Mouse (Mus musculus) spleen, adult 2 months (tissue): ENCODE measurements around the gene Vps72. TPM values are rescaled to one million over a fixed set of nuclear protein-coding genes. Genes with fewer than 3 reads are reported as not detected.
"Not testable (repeated sequence)": the region's sequence is repeated elsewhere in the genome, so short reads cannot be mapped to it uniquely, and the experiment has no call there.

Experiments
- DNase-seq, 2 experiments: peaks; one replicate each; pipeline versions ENCODE4 v3.0.0 to v3.0.0-alpha.2; 2012 to 2021; ENCODE audit warnings: low spot score in 2 of 2, low read depth in 1 of 2
- H3K27ac ChIP-seq: fragments of 200-500 bp; 2 replicates; pipeline ENCODE4 v1.5.1; 2012; ENCODE audit warnings: low read length, inconsistent platforms; ENCODE audit not compliant: insufficient read depth
- H3K27me3 ChIP-seq: fragments of 200-500 bp; 2 replicates; pipeline ENCODE4 v1.6.1; 2012; ENCODE audit warnings: mild to moderate bottlenecking, moderate library complexity, low read length, inconsistent platforms; ENCODE audit not compliant: control insufficient read depth, insufficient read depth
- H3K36me3 ChIP-seq: fragments of 200-500 bp; 2 replicates; pipeline ENCODE4 v1.6.1; 2012; ENCODE audit warnings: mild to moderate bottlenecking, low read length, inconsistent platforms; ENCODE audit not compliant: control insufficient read depth, insufficient read depth
- H3K4me1 ChIP-seq: fragments of 200-500 bp; 2 replicates; pipeline ENCODE4 v1.6.1; 2011; ENCODE audit warnings: inconsistent platforms; ENCODE audit not compliant: control insufficient read depth, insufficient read depth, insufficient read length
- H3K4me3 ChIP-seq: fragments of 200-500 bp; 2 replicates; pipeline ENCODE4 v1.5.1; 2011; ENCODE audit warnings: mild to moderate bottlenecking, inconsistent platforms; ENCODE audit not compliant: insufficient read depth, insufficient read length; ENCODE audit errors: extremely low read depth
- CTCF ChIP-seq: fragments of 200-500 bp; IDR thresholded peaks from 2 replicates; pipeline ENCODE4 v1.5.1; 2011; ENCODE audit warnings: mild to moderate bottlenecking, inconsistent platforms; ENCODE audit not compliant: insufficient read depth, insufficient read length, insufficient replicate concordance; ENCODE audit errors: extremely low read depth
- POLR2A ChIP-seq: fragments of 200-500 bp; IDR thresholded peaks from 2 replicates; pipeline ENCODE4 v1.6.1; 2011; ENCODE audit warnings: low read depth, low read length, inconsistent platforms
- WGBS: fragments of 180-500 bp; shearing (Covaris S2); methylation state at CpG from one replicate; pipeline ENCODE4 v1.1.7; 2018; 5-methylcytosine and 5-hydroxymethylcytosine counted together
- polyA plus RNA-seq: library from polyadenylated mRNA; depleted of rRNA; stranded (reverse); fragments of >200 nt; gene quantifications from 2 replicates; pipeline ENCODE4 v1.2.3, GENCODE M21; 2012

The Vps72 gene
- polyA plus RNA-seq, 1 experiment, result 36.3 TPM

DNA sequence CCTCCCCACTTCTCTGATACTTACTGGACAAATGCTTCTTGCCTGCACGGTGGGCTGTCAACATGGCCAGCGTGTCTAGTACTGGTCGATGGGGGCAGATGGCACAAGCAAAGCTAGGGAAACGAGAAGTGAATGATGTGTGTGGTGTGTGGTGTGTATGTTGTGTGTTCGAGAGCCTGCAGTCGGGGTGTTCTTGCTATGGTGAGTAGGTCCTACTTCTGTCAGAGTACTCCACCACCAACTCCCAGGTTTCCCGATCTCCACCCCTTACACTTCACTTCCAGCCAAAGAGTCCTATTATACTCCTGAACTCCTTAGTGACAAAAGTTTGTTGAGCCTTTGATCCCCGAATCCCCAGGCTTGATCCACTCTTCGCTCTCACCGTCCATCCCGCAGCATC lies 22.4 kb downstream of the Vps72 start:
- WGBS, result 61% methylated on average over 11 of the region's 11 CpGs
- TF ChIP-seq POLR2A (no peak), CTCF (no peak)
- DNase-seq, result no peak
- peaks cover 22% of the 10 kb centered on the region for H3K4me1 ChIP-seq
- H3K27me3 ChIP-seq, result no peaks in the 10 kb centered on the region
- H3K27ac ChIP-seq, result no peak overlapping the region; the same call in 1 of the 2 replicates
- peak overlapping the region; percentile 89 for H3K4me3 ChIP-seq
- peaks cover 5% of the 10 kb centered on the region; the same call in 1 of the 2 replicates for H3K36me3 ChIP-seq

DNA sequence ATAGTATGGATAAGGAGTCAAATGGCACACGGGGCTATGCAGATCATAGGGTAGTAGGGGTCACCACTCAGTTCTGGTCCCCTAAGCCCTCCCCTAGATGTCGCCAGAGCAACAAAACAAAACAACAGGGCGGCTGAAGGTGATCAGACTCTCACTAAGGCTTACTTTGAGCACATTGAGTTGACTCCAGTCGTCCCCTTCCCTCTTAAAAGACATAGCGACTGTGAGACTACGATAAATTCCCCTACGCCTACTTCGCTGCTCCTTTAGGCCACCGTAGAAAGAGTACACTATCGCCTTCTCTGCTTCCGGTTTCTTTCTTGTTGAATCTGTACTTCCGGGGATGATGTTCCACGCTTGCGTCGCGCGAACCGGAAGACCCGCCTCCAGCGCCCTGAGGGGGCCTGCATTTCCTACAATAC lies 22.9 kb downstream of the Vps72 start, which contains the start of the genes Scnm1 and Lysmd1:
Gene Scnm1 (minus strand): TSS at position 332 of the 422 bp plus-strand sequence.
Gene Lysmd1 (plus strand): TSS at position 409 of the 422 bp plus-strand sequence.
- DNase-seq, result peak; percentile 87 to 92
- under 1% methylated on average over 20 of the region's 20 CpGs for WGBS
- Histone ChIP-seq H3K4me3 (peak within 1 kb of the TSS; percentile 89), H3K36me3 (peaks cover 5% of the 10 kb centered on the region; the same call in 1 of the 2 replicates), H3K27ac (peak within 1 kb of the TSS; percentile 76), H3K4me1 (peaks cover 22% of the 10 kb centered on the region), H3K27me3 (no peaks in the 10 kb centered on the region)
- TF ChIP-seq POLR2A (no peak), CTCF (no peak)

DNA sequence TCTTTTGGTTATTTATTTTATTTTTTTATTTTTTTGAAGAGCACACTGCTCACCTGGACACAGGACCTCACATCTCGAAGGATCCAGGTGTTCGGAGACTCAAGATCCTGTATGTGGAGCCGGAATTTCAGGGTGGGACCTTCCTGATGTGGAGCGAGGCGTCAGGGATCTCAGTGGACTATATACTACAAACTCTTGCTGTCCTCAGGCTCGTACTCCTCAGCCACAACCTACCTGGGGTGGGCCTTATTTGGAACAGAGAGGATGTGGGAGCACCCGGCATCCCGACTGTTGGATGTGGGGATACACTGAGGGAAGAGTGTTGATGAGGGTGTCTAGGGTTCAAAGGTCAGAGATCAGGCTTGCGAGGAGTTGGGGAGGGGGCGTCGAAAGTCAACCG lies 23.3 kb downstream of the Vps72 start:
- not testable (repeated sequence) for H3K27me3 ChIP-seq, DNase-seq, H3K27ac ChIP-seq, H3K36me3 ChIP-seq, H3K4me3 ChIP-seq
- H3K4me1 ChIP-seq, result peaks cover 22% of the 10 kb centered on the region
- WGBS, result no CpG with 5 or more reads among the region's 12 CpGs

DNA sequence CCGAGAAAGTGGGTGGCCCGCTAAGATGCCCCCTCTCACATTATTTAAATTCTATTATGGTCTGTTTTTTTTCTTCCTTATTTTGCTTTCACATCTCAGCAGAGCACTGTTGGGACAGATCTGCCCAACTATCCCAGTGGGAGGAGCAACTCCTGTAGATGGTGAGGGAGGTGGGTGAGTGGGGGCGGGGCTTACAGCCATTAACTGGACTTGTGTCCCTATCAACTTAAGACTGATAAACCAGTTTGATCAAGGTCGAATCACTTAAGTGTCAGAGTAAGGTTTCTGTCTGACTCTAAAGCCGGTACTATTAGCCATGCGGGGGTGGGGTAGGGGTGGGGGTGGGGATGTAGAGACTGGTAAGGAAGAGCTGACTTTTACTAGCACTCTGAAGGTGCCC lies 24.2 kb downstream of the Vps72 start:
- Histone ChIP-seq H3K36me3 (peaks cover 9% of the 10 kb centered on the region), H3K27me3 (no peaks in the 10 kb centered on the region), H3K4me3 (peak overlapping the region; percentile 47), H3K27ac (peak overlapping the region; percentile 71), H3K4me1 (peaks cover 30% of the 10 kb centered on the region)
- no peak for TF ChIP-seq CTCF
- no peak for TF ChIP-seq POLR2A
- DNase-seq, result peak in 1 of 2 experiments; percentile 49
- WGBS, result 3% methylated on average over 6 of the region's 6 CpGs

DNA sequence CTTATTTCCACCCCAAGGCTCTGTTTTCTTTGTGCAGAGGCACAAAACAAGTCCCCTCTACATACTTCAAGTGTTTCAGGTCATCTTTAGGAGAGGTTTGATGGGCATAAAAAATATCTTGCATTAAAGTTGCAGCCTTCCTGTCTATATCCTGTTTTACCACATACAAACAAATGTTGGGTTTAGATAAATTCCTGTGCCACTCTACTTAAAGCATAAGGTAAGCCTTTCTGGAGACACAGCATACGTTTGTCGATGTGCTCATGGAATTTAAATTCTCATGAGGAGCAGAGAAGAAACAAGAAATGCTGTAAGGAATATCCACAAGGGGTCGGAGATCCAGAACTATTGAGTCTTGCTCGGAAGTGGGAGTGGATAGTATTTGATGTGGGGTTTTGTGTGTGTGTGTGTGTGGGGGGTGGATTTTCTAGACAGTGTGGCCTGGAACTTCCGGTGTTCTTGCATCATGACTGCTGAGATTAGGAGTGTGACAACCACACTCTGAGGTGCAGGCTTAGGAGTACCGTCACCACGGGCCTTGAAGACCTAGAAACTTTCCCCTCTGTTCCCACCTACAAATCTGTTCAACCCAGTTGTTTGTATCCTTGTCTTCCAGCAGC lies 24.7 kb downstream of the Vps72 start:
- Histone ChIP-seq H3K4me3 (peak overlapping the region; percentile 11; the same call in 1 of the 2 replicates), H3K27ac (peak overlapping the region; percentile 71), H3K36me3 (peaks cover 12% of the 10 kb centered on the region), H3K27me3 (no peaks in the 10 kb centered on the region), H3K4me1 (peaks cover 35% of the 10 kb centered on the region)
- DNase-seq, result peak in 1 of 2 experiments; percentile 27
- WGBS, result 19% methylated on average over 7 of the region's 7 CpGs
- 0 out of 2 replicates have a peak, but pooled peaks have one; percentile 9 for TF ChIP-seq POLR2A
- no peak for TF ChIP-seq CTCF

DNA sequence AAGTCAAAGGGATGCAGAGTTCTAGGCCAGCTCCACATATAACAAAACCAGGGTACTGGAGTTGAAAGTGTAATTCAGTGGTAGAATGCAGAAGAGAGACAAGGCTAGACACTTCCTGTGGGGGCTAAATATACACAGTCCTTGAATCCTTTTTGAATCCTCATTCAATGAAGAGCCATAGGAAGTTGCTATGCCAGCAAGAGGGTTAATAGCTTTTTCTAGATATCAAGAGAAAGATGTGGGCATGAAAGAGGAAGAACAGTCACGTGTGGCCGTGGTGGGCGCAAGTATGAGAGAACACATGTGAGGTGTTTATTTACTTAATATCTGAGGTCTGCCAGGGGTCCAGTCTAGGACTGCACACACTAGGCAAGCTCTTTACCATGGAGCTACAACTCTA lies 25.5 kb downstream of the Vps72 start:
- H3K4me1 ChIP-seq, result peaks cover 36% of the 10 kb centered on the region
- peak overlapping the region; percentile 71 for H3K27ac ChIP-seq

DNA sequence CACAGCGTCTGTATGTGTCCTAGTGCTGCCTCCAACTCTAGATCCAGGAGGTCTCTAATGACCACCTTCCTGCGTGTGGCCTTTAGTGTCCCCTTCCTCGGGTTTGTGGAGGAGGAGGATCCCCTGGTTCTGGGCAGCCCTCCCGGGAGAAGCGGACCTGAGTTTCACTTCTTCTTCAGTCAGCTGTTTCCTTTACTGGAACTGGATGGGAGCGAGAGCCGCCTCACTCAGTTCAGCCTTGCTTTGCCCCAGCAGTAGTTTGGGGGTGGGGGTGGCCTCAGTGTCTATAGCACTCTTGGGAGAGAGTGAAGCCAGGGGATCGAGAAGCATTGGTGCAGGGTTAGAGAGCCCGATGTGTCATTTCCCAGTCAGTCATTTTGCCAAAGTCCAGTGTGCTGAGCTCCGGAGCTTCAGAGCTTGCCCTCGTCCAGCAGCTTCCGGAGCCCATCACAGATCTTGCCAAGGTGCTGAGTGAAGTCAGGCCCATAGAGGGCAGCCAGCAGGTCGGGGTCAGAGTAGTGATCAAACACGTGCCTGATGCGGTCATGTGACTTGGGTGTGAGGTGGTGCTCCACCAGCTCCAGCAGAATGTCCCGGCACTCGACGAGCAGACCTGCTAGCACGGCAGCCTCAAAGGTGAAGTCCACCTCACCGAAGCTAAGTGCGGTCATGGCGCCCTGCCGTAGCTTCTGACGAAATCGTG lies 28.9 kb downstream of the Vps72 start:
- Histone ChIP-seq H3K27me3 (no peaks in the 10 kb centered on the region), H3K27ac (peak overlapping the region; percentile 64), H3K4me1 (peaks cover 32% of the 10 kb centered on the region; the same call in 1 of the 2 replicates), H3K36me3 (peaks cover 12% of the 10 kb centered on the region), H3K4me3 (peak overlapping the region; percentile 35; the same call in 1 of the 2 replicates)
- 62% methylated on average over 25 of the region's 25 CpGs for WGBS
- DNase-seq, result peak in 1 of 2 experiments; percentile 27
- no peak for TF ChIP-seq CTCF
- TF ChIP-seq POLR2A, result no peak

More for the DNA sequence above, 25.5 kb downstream of the Vps72 start:
- Histone ChIP-seq H3K4me3 (no peak overlapping the region), H3K36me3 (peaks cover 12% of the 10 kb centered on the region), H3K27me3 (no peaks in the 10 kb centered on the region)
- DNase-seq, result peak in 1 of 2 experiments; percentile 37
- WGBS, result 23% methylated on average over 3 of the region's 3 CpGs
- TF ChIP-seq POLR2A (no peak), CTCF (no peak)
